Mouse (Mus musculus) olfactory bulb, adult 2 months (tissue): ENCODE measurements around the gene Eef1a1.

Source experiments
- CTCF ChIP-seq: fragments of 200-500 bp; IDR thresholded peaks from 2 replicates; pipeline ENCODE4 v1.5.1; 2012; ENCODE audit warnings: low read depth, mild to moderate bottlenecking, low read length, moderate library complexity; ENCODE audit not compliant: insufficient read depth
- POLR2A ChIP-seq: fragments of 200-500 bp; IDR thresholded peaks from 2 replicates; pipeline ENCODE4 v1.6.1; 2012; ENCODE audit warnings: mild to moderate bottlenecking, low read depth, low read length, moderate library complexity; ENCODE audit not compliant: insufficient read depth

GRCm38 (mm10) chr9:78513776-78514500, 25.0 kb upstream of the Eef1a1 start:
- no peak for TF ChIP-seq CTCF
- TF ChIP-seq POLR2A = no peak
